Mouse (Mus musculus): ENCODE measurements around the gene Bicd1. TPM values are rescaled to one million over a fixed set of nuclear protein-coding genes. Genes with fewer than 3 reads are reported as not detected.

Bicd1 gene
- 6.8 TPM for polyA plus RNA-seq (2017; shearing (Covaris generic))

DNA sequence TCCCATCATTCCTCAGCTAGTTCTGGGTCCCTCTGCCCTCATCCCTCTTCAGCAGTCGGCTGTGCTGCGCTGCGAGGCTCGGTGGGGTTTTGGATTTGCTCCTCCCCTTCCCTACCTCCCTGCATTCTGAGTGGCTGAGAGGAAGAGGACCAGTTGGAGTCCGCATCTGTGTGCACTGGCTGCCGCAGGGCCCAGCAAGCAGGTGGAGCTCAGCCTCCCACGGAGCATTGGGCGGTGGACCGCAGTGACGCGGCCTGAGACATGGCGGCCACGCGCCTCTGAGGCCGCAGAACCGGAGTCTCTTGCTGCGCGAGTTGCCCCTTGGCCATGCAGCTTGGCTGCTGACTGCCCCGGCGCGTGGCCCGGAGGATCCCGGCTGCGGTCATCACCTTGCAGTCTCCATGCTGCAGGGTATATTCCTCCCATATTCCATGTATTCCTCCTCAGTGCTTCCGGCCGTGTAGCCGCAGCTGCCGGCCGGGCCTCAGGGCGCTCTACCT is at the start of gene Bicd1:
TSS of gene Bicd1 (plus strand) at position 54 of the 500 bp plus-strand sequence.

Other genes starting within 250 kb of the Bicd1 start
- gene Amn1, start 220.2 kb upstream of the Bicd1 start, polyA plus RNA-seq (2017; shearing (Covaris generic)), result 29.7 TPM
- 309 TPM for gene Resf1, start 99.5 kb upstream of the Bicd1 start, polyA plus RNA-seq (2017; shearing (Covaris generic))